Mouse (Mus musculus) ES-E14 (cell line): ENCODE data around the gene Gna15. TPM values are rescaled to one million over a fixed set of nuclear protein-coding genes. Genes with fewer than 3 reads are reported as not detected.
A peak's percentile ranks its signal among the peaks of the same experiment; 100 is the strongest.

Experiments used
- DNase-seq: peaks from one replicate; pipeline ENCODE4 v3.0.0-alpha.2; 2013; ENCODE audit warnings: low read depth, low spot score
- H3K27ac ChIP-seq: 2 replicates; pipeline ENCODE4 v1.5.1; 2012; ENCODE audit warnings: low read depth, mild to moderate bottlenecking, low read length, moderate library complexity, mixed read lengths; ENCODE audit not compliant: poor library complexity, insufficient read depth, severe bottlenecking
- H3K36me3 ChIP-seq: 2 replicates; pipeline ENCODE4 v1.6.1; 2012; ENCODE audit warnings: mild to moderate bottlenecking, low read length, moderate library complexity, mixed read lengths; ENCODE audit not compliant: control insufficient read depth, poor library complexity, insufficient read depth, severe bottlenecking
- H3K4me1 ChIP-seq, 2 experiments: fragments of 150-350 bp in 1 of 2; sonication (generic) in 1 of 2; 2 replicates each; pipeline ENCODE4 v1.6.1; 2012; ENCODE audit warnings: low read length in 2 of 2, mild to moderate bottlenecking in 1 of 2, mixed read lengths in 1 of 2; ENCODE audit not compliant: control insufficient read depth in 2 of 2, insufficient read depth in 2 of 2, poor library complexity in 1 of 2
- H3K4me3 ChIP-seq, 2 experiments: fragments of 150-350 bp in 1 of 2; sonication (generic) in 1 of 2; 2 replicates each; pipeline ENCODE4 v1.5.1; 2012; ENCODE audit warnings: low read length in 2 of 2, low read depth in 1 of 2, mild to moderate bottlenecking in 1 of 2, mixed read lengths in 1 of 2; ENCODE audit not compliant: insufficient read depth in 1 of 2, poor library complexity in 1 of 2, severe bottlenecking in 1 of 2
- H3K9ac ChIP-seq: 2 replicates; pipeline ENCODE4 v1.6.1; 2012; ENCODE audit warnings: low read depth, mild to moderate bottlenecking, low read length, mixed read lengths; ENCODE audit not compliant: poor library complexity, insufficient read depth, severe bottlenecking
- H3K9me3 ChIP-seq: fragments of 150-350 bp; sonication (generic); 2 replicates; pipeline ENCODE4 v1.6.1; 2012; ENCODE audit warnings: low read depth, mild to moderate bottlenecking, low read length; ENCODE audit not compliant: control insufficient read depth, insufficient read depth
- CHD2 ChIP-seq: IDR thresholded peaks from 2 replicates; pipeline ENCODE4 v1.6.1; 2014; ENCODE audit warnings: mild to moderate bottlenecking, low read depth, low read length, inconsistent platforms
- HCFC1 ChIP-seq: IDR thresholded peaks from 2 replicates; pipeline ENCODE4 v1.6.1; 2012; ENCODE audit warnings: low read length, inconsistent platforms, borderline replicate concordance; ENCODE audit not compliant: insufficient read depth
- MAFK ChIP-seq: IDR thresholded peaks from 2 replicates; pipeline ENCODE4 v1.6.1; 2014; ENCODE audit warnings: mild to moderate bottlenecking, low read depth, low read length, inconsistent platforms; ENCODE audit not compliant: insufficient read depth
- ZC3H11A ChIP-seq: IDR thresholded peaks from 2 replicates; pipeline ENCODE4 v1.6.1; 2012; ENCODE audit warnings: low read depth, mild to moderate bottlenecking, inconsistent platforms, low read length, borderline replicate concordance
- ZNF384 ChIP-seq: IDR thresholded peaks from 2 replicates; pipeline ENCODE4 v1.6.1; 2012; ENCODE audit warnings: low read depth, low read length, inconsistent platforms
- in situ Hi-C, 2 experiments: fragments of 600-800 bp; cut with MboI; formaldehyde crosslinking; loops; one replicate each; pipeline ENCODE4 v1.15.1; 2025; ENCODE audit warnings: low sequenced_read_pairs in 2 of 2, inconsistent platforms in 1 of 2; ENCODE audit not compliant: unreplicated experiment in 2 of 2
- total RNA-seq: library from RNA; depleted of rRNA; stranded (reverse); fragments of 300-350 nt; gene quantifications from 2 replicates; pipeline ENCODE4 v1.2.3, GENCODE M21; 2012

Gna15 gene
- total RNA-seq, 1 experiment: 11.8 TPM

GRCm38 (mm10) chr10:81523570-81523969 lies 455 bp downstream of the Gna15 start:
- no peak for DNase-seq
- H3K9ac ChIP-seq: peak overlapping the region; percentile 12

DNA sequence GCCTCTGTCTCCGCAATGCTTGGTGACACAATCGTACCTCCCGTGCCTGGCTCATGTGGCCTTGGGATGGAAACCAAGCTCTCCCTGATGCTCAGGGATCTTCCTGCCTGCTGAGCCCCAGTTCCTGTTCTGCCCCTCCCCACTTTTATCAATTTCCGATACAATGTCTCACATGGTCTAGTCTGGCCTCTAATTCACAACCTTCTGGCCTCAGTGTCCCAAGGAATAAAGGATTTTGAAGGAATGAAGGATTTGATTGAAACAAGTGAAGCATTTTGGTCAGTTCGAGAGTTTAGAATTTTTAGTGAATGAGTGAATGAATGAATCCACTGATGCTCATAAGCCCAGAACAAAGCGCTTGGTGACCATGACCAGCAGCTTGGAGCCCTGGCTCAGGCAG lies 883 bp downstream of the Gna15 start:
- Histone ChIP-seq H3K4me1 (peaks cover 0 to 11% of the 10 kb centered on the region in 2 experiments; a peak in 1 of 4 replicates), H3K27ac (no peak overlapping the region), H3K9me3 (no peaks in the 10 kb centered on the region), H3K9ac (0 out of 2 replicates have a peak overlapping the region, but pooled peaks have one; percentile 12), H3K4me3 (peak overlapping the region in 1 of 2 experiments; percentile 15; a peak in 1 of 4 replicates), H3K36me3 (no peaks in the 10 kb centered on the region)
- TF ChIP-seq HCFC1: no peak
- TF ChIP-seq ZC3H11A: no peak
- TF ChIP-seq ZNF384: no peak
- TF ChIP-seq CHD2: no peak
- no peak for TF ChIP-seq MAFK
- in situ Hi-C loops: no loop called here
- DNase-seq: no peak

More at GRCm38 (mm10) chr10:81523570-81523969, 455 bp downstream of the Gna15 start:
- H3K4me3 ChIP-seq: peak overlapping the region in 1 of 2 experiments; percentile 15; a peak in 2 of 4 replicates
- no peaks in the 10 kb centered on the region for H3K36me3 ChIP-seq
- no peaks in the 10 kb centered on the region for H3K9me3 ChIP-seq
- no peak overlapping the region for H3K27ac ChIP-seq
- TF ChIP-seq ZNF384 (no peak), HCFC1 (no peak), MAFK (no peak), ZC3H11A (no peak), CHD2 (no peak)
- H3K4me1 ChIP-seq: peaks cover 0 to 11% of the 10 kb centered on the region in 2 experiments; a peak in 1 of 4 replicates
- in situ Hi-C loops: no loop called here

- no peak for DNase-seq
- Histone ChIP-seq H3K36me3 (no peaks in the 10 kb centered on the region), H3K9ac (no peak overlapping the region), H3K27ac (no peak overlapping the region), H3K9me3 (no peaks in the 10 kb centered on the region), H3K4me1 (peaks cover 0 to 10% of the 10 kb centered on the region in 2 experiments; a peak in 1 of 4 replicates), H3K4me3 (no peak overlapping the region)
- in situ Hi-C loops: no loop called here
- TF ChIP-seq HCFC1: no peak
- no peak for TF ChIP-seq ZC3H11A
Measured at GRCm38 (mm10) chr10:81519978-81520365, 4.1 kb downstream of the Gna15 start.

- H3K4me1 ChIP-seq: peaks cover 0 to 9% of the 10 kb centered on the region in 2 experiments; a peak in 1 of 4 replicates
- H3K4me3 ChIP-seq: no peak overlapping the region
- no peak overlapping the region for H3K9ac ChIP-seq
- no peaks in the 10 kb centered on the region for H3K9me3 ChIP-seq
- TF ChIP-seq CHD2 (no peak), ZC3H11A (no peak), MAFK (no peak), ZNF384 (no peak), HCFC1 (no peak)
- H3K27ac ChIP-seq: no peak overlapping the region
- in situ Hi-C loops: no loop called here
- no peak for DNase-seq
- H3K36me3 ChIP-seq: no peaks in the 10 kb centered on the region
Measured at GRCm38 (mm10) chr10:81519227-81519977, 4.6 kb downstream of the Gna15 start.

DNA sequence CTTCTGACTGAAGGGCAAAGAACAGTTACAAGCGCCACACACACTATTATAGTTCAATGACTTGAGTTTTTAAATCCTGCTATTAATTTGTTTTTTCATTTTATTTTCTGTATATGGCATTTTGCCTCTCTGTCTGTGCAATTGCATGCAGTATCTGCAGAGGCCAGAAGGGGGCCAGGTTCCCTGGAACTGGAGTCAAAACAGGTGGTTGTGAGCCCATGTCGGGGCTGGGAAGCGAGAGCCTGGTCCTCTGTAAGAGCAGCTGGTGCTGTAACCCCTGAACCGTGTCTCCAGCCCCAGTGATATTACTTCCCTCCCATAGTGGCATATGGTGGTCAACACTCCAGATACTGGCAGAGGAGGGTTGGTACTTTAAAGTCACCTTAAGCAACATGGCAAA lies 5.5 kb downstream of the Gna15 start:
- H3K9ac ChIP-seq: no peak overlapping the region
- no peaks in the 10 kb centered on the region for H3K36me3 ChIP-seq
- H3K4me3 ChIP-seq: no peak overlapping the region
- H3K9me3 ChIP-seq: no peaks in the 10 kb centered on the region
- H3K4me1 ChIP-seq: peaks cover 0 to 2% of the 10 kb centered on the region in 2 experiments; a peak in 1 of 4 replicates
- H3K27ac ChIP-seq: no peak overlapping the region
- in situ Hi-C loops: no loop called here
- TF ChIP-seq MAFK (no peak), ZC3H11A (no peak), HCFC1 (no peak), ZNF384 (no peak), CHD2 (no peak)
- no peak for DNase-seq
